9 mouse cellular contexts compared by ENCODE assay signal in the genomic region with DNA sequence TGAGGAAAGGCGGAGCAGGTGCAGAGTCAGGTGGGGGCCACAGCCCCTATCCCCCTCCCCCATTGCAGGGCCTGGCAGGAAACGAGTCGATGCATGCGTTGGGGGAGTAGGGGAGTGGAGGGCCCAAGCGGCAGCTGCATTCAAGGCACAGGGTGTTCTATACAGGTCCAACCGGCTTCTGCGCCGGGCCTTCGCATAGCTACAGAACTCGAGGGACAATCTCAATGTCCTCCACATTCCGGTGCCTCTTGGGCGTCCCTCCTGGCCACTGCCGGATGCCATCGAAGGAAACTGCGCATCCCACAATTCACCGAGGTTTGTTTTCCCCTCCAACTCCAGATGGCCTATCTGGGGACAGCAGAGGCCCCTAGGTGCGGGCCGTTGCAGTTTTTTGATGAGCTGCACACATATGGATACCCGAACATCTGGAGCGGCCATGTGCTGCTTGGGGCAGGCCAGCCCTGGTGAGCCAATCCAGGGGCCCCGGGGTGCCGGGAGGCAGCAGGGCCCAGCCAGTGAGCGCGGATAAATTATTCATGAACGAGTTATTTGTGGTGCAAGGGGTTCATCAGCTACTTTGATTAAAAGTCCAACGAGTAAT.
DNase-seq lines count a peak whose midpoint lies in the region; ATAC-seq lines count a peak whose summit lies in the region.
"Had no signal": no experiment of that assay in that cellular context is flagged by ENCODE, and none has a peak within 500 bp of the region (broad histone marks: within the 10 kb centered on the region; RNA-seq: fewer than 3 reads in every experiment).

No protein-coding gene starts in this region.

- peaks cover 25% of the 10 kb centered on the region for H3K4me1 ChIP-seq in hindbrain, embryonic 14.5 days (replicated peaks; ENCODE audit: control insufficient read depth, insufficient read depth, low read length)
- H3K4me1 ChIP-seq in neural tube, embryonic 12.5 days, result peaks cover 25% of the 10 kb centered on the region

- WGBS in hindbrain, embryonic 14.5 days, result 9% methylated on average over 26 of the region's 26 CpGs
- 6% methylated on average over 26 of the region's 26 CpGs for WGBS in neural tube, embryonic 12.5 days

- H3K4me3 ChIP-seq in hindbrain, embryonic 14.5 days (replicated peaks; ENCODE audit: low read length), result no peak overlapping the region
- H3K4me3 ChIP-seq in neural tube, embryonic 12.5 days, result no peak overlapping the region
- H3K4me3 ChIP-seq: heart, embryonic 15.5 days had no signal

- H3K27me3 ChIP-seq in hindbrain, embryonic 14.5 days (ENCODE audit: control insufficient read depth, insufficient read depth, low read length), result no peaks in the 10 kb centered on the region
- H3K27me3 ChIP-seq in neural tube, embryonic 12.5 days (replicated peaks), result peaks cover 18% of the 10 kb centered on the region

- H3K9ac ChIP-seq in hindbrain, embryonic 14.5 days, result no peak overlapping the region
- H3K9ac ChIP-seq in neural tube, embryonic 12.5 days, result no peak overlapping the region
- H3K9ac ChIP-seq: heart, embryonic 15.5 days had no signal

- DNase-seq in MN1 (ENCODE audit: low spot score), result peak; percentile 55
- DNase-seq in embryo, embryonic 11 days, result peak; percentile 64
- DNase-seq in hindbrain, embryonic 14.5 days (ENCODE audit: low spot score), result peak; percentile 61
- no peak for DNase-seq in adrenal gland, postnatal 10 days
- no peak for DNase-seq in left cerebral cortex, postnatal 25 days (ENCODE audit: low spot score in 2 of 2)
- no peak for DNase-seq in layer of hippocampus, postnatal 36 days
- DNase-seq: cerebellum, adult 9-10 months had no signal

- peak; percentile 80 for ATAC-seq in hindbrain, embryonic 14.5 days (ENCODE audit: low FRiP score)
- ATAC-seq in neural tube, embryonic 12.5 days (ENCODE audit: low FRiP score, low read depth), result peak; percentile 75

- H3K27ac ChIP-seq in hindbrain, embryonic 14.5 days, result peak overlapping the region; percentile 68
- no peak overlapping the region for H3K27ac ChIP-seq in neural tube, embryonic 12.5 days
- H3K27ac ChIP-seq: heart, embryonic 15.5 days had no signal

- no peaks in the 10 kb centered on the region for H3K36me3 ChIP-seq in hindbrain, embryonic 14.5 days (replicated peaks; ENCODE audit: control insufficient read depth, insufficient read depth)
- H3K36me3 ChIP-seq in neural tube, embryonic 12.5 days, result no peaks in the 10 kb centered on the region
- H3K36me3 ChIP-seq: heart, embryonic 15.5 days had no signal

- H3K9me3 ChIP-seq in hindbrain, embryonic 14.5 days (ENCODE audit: control insufficient read depth, low read length), result no peaks in the 10 kb centered on the region
- H3K9me3 ChIP-seq in neural tube, embryonic 12.5 days, result no peaks in the 10 kb centered on the region
- H3K9me3 ChIP-seq: heart, embryonic 15.5 days had no signal

- peak overlapping the region; percentile 34 for H3K4me2 ChIP-seq in hindbrain, embryonic 14.5 days (replicated peaks)
- peak overlapping the region; percentile 49 for H3K4me2 ChIP-seq in neural tube, embryonic 12.5 days (replicated peaks)
- H3K4me2 ChIP-seq: heart, embryonic 15.5 days had no signal

- intact Hi-C loops in left cerebral cortex, postnatal 25 days (cut with DNase I), result loop anchor here (10.0 kb wide), 1 partner anchor 315 kb away; no protein-coding TSS in a partner anchor

Comparison
In these comparisons a context has a peak if more than half of its experiments do, and no peak if none do; other contexts are left out.
1. DNase-seq: peak in MN1 (single experiment), embryo, embryonic 11 days (single experiment) and hindbrain, embryonic 14.5 days (single experiment); none in adrenal gland, postnatal 10 days (single experiment), left cerebral cortex, postnatal 25 days (0 of 2) and layer of hippocampus, postnatal 36 days (0 of 2).